Mouse (Mus musculus): ENCODE data around the gene Tent2. TPM values are rescaled to one million over a fixed set of nuclear protein-coding genes. Genes with fewer than 3 reads are reported as not detected.

Tent2 gene
- polyA plus RNA-seq, 1 experiment from 2014 or later: 35.2 TPM

DNA sequence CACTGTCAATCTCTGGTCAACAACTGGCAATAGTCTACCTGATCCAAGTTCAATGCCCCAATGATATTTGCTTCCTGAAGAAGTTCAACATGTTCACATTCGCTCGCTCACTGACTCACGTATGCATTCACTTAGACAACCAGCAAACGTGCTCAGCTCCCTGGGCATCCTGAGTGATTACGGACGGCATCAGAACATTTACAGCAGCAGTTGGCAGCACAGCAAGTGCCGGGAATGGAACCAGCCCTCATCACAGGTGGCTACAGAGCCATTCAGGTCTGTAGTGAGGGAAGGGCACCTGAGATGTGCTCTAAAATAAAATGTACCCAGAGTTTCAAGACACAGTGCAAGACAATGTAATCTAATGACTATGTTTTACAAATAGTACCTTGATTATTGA, 55.1 kb downstream of the Tent2 start:
- DNase-seq (ENCODE audit: low spot score) (no peak), ATAC-seq (no peak)
- no peak overlapping the region for H3K27ac ChIP-seq (ENCODE audit: low read length)
- no peak overlapping the region for H3K4me2 ChIP-seq (replicated peaks; ENCODE audit: low read depth, low read length)
- 85% methylated on average over 7 of the region's 7 CpGs for WGBS
- TF ChIP-seq CTCF (IDR thresholded peaks at IDR 0.05) (no peak), EP300 (IDR thresholded peaks at IDR 0.05) (no peak)
- no peaks in the 10 kb centered on the region for H3K9me3 ChIP-seq (ENCODE audit: low read length)
- no peak overlapping the region for H3K9ac ChIP-seq (replicated peaks; ENCODE audit: low read depth)
- no peak overlapping the region for H3K4me3 ChIP-seq (ENCODE audit: low read depth, low read length)
- H3K4me1 ChIP-seq (ENCODE audit: insufficient read depth, low read depth, low read length): no peaks in the 10 kb centered on the region
- no peaks in the 10 kb centered on the region for H3K36me3 ChIP-seq (ENCODE audit: insufficient read depth, low read length)
- no peaks in the 10 kb centered on the region for H3K27me3 ChIP-seq (replicated peaks; ENCODE audit: insufficient read depth, low read length)

DNA sequence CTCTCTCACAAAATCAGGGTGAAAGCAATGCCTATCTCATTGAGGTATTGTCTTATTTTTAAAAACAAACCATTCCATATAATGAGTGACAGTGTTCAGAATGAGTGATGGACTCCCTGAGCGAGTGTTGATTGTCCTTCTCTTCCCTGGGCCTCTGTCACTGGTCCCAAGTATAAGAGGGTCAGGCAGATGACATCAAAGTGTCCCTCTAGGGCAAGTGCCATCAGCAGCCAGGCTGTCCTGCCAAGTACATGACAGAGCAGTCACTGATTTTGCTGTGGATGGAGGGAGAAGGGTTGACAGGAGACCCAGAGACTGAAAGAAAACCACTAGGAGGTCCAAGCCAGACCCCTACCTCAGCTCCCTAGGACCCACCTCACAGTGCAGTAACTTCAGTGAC, 55.9 kb downstream of the Tent2 start:
- Histone ChIP-seq H3K27ac (ENCODE audit: low read length) (no peak overlapping the region), H3K4me2 (replicated peaks; ENCODE audit: low read depth, low read length) (no peak overlapping the region), H3K36me3 (ENCODE audit: insufficient read depth, low read length) (no peaks in the 10 kb centered on the region), H3K4me1 (ENCODE audit: insufficient read depth, low read depth, low read length) (no peaks in the 10 kb centered on the region), H3K4me3 (ENCODE audit: low read depth, low read length) (no peak overlapping the region), H3K9me3 (ENCODE audit: low read length) (no peaks in the 10 kb centered on the region), H3K9ac (replicated peaks; ENCODE audit: low read depth) (no peak overlapping the region), H3K27me3 (replicated peaks; ENCODE audit: insufficient read depth, low read length) (no peaks in the 10 kb centered on the region)
- TF ChIP-seq EP300 (IDR thresholded peaks at IDR 0.05): no peak
- TF ChIP-seq CTCF (IDR thresholded peaks at IDR 0.05): no peak
- ATAC-seq (no peak), DNase-seq (ENCODE audit: low spot score) (no peak)
- 83% methylated on average over 1 of the region's 1 CpGs for WGBS

DNA sequence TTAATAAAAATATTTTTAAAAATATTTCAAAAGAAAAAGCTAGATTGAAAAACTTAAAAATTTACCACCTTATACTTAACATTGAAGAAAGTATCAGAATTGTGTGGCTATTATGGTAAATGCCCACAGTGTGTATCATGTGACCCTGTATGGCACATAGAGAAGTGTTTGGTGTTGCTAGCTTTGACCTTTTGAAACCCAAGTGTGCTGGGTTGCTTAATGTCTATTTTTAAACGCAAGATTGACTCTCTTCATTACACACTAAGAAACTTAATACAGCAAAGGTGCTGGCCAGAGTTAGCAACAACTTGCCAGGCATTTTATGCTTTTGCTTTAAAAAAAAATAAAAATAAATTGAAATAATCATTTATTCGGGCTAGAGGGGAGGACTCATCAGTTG, 56.7 kb downstream of the Tent2 start:
- TF ChIP-seq EP300 (IDR thresholded peaks at IDR 0.05) (no peak), CTCF (IDR thresholded peaks at IDR 0.05) (no peak)
- Histone ChIP-seq H3K4me1 (ENCODE audit: insufficient read depth, low read depth, low read length) (no peaks in the 10 kb centered on the region), H3K9ac (replicated peaks; ENCODE audit: low read depth) (no peak overlapping the region), H3K36me3 (ENCODE audit: insufficient read depth, low read length) (no peaks in the 10 kb centered on the region), H3K27me3 (replicated peaks; ENCODE audit: insufficient read depth, low read length) (no peaks in the 10 kb centered on the region), H3K4me3 (ENCODE audit: low read depth, low read length) (no peak overlapping the region), H3K9me3 (ENCODE audit: low read length) (no peaks in the 10 kb centered on the region), H3K27ac (ENCODE audit: low read length) (no peak overlapping the region), H3K4me2 (replicated peaks; ENCODE audit: low read depth, low read length) (no peak overlapping the region)
- DNase-seq (ENCODE audit: low spot score) (no peak), ATAC-seq (no peak)
- WGBS: 69% methylated on average over 2 of the region's 2 CpGs

DNA sequence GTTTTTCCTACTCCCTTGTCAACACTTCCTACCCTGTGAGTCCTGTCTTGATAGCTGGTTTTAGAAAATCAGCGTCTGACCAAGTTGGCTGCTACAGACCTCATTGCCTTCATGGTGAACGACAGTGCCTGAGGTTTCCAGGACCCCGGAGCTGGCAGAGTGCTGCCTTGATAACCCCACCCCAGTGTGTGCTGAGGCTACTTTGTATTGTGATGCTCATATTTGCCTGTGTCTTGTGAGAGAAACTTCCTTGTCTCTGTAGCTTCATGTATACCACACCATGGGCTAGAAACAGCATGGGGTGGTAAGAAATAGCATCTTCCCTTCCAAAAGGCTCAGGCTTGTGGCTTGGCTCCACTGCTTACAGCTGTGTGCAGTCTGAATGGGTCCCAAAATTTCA, 61.5 kb downstream of the Tent2 start:
- DNase-seq (ENCODE audit: low spot score): no peak
- H3K27me3 ChIP-seq (replicated peaks; ENCODE audit: insufficient read depth, low read length): no peaks in the 10 kb centered on the region
- no peak overlapping the region for H3K9ac ChIP-seq (replicated peaks; ENCODE audit: low read depth)
- no peak for ATAC-seq
- H3K4me2 ChIP-seq (replicated peaks; ENCODE audit: low read depth, low read length): no peak overlapping the region
- no peak overlapping the region for H3K27ac ChIP-seq (ENCODE audit: low read length)
- TF ChIP-seq EP300 (IDR thresholded peaks at IDR 0.05): no peak
- TF ChIP-seq CTCF (IDR thresholded peaks at IDR 0.05): no peak
- WGBS: 80% methylated on average over 3 of the region's 3 CpGs
- no peaks in the 10 kb centered on the region for H3K4me1 ChIP-seq (ENCODE audit: insufficient read depth, low read depth, low read length)
- H3K9me3 ChIP-seq (ENCODE audit: low read length): no peaks in the 10 kb centered on the region
- H3K4me3 ChIP-seq (ENCODE audit: low read depth, low read length): no peak overlapping the region
- no peaks in the 10 kb centered on the region for H3K36me3 ChIP-seq (ENCODE audit: insufficient read depth, low read length)

DNA sequence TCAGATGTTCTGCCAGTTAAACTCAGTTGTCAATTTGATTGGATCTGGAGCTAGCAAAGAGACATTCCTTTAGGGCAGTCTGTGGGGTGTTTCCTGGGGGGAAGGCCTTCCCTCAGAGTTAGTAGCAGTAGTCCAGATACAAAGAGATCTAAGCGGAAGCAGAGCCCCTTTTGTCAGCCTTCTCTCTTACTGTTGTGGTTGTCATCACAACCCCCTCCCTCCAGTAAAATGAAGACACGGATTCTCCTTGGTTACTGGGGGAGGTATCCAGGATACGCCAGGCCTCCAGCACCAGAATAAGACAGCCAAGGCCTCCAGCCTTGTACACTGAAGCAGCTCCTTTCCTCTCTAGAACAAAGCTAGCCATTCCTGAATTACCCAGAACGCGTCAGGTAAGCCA, 63.2 kb downstream of the Tent2 start:
- Histone ChIP-seq H3K27me3 (replicated peaks; ENCODE audit: insufficient read depth, low read length) (no peaks in the 10 kb centered on the region), H3K36me3 (ENCODE audit: insufficient read depth, low read length) (no peaks in the 10 kb centered on the region), H3K4me1 (ENCODE audit: insufficient read depth, low read depth, low read length) (no peaks in the 10 kb centered on the region), H3K27ac (ENCODE audit: low read length) (no peak overlapping the region), H3K9me3 (ENCODE audit: low read length) (no peaks in the 10 kb centered on the region), H3K4me2 (replicated peaks; ENCODE audit: low read depth, low read length) (no peak overlapping the region), H3K4me3 (ENCODE audit: low read depth, low read length) (no peak overlapping the region), H3K9ac (replicated peaks; ENCODE audit: low read depth) (no peak overlapping the region)
- 78% methylated on average over 5 of the region's 5 CpGs for WGBS
- DNase-seq (ENCODE audit: low spot score): no peak
- TF ChIP-seq EP300 (IDR thresholded peaks at IDR 0.05): no peak
- TF ChIP-seq CTCF (IDR thresholded peaks at IDR 0.05): no peak
- no peak for ATAC-seq

DNA sequence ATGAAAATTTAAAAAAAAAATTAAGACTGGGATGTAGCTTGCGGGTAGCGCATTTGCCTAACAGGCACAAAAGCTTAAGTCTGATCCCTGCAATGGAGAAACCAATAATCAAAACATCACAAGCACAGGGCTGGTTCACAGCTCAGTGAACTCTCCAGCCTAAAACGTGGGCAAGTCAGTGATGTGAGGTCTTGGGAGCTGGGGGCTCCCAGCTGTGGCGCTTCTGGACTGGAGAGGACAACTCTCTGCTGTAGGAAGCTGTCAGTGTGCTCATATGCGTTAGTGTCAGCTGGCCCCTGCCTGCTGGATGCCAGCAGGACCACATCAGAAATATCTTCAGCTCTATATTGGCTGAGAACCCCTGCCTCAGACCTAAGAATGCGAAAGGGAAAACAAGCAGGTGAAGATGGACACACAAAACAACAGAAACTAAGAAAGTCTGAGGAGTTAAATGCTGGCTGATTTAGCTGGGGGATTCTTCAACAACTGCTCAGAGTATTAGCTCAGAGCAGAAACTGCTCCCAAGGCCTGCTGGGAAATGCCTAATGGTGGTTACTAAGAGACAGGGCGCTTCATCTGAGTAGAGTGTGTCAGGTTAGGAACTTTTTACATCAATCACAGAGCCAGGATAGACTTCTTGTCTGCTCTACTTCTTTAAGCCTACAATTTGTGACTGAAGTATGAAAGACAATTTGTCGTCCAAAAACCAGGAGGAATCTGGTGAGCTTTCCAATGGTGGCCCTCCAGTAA, 63.9 kb downstream of the Tent2 start:
- Histone ChIP-seq H3K27me3 (replicated peaks; ENCODE audit: insufficient read depth, low read length) (no peaks in the 10 kb centered on the region), H3K36me3 (ENCODE audit: insufficient read depth, low read length) (no peaks in the 10 kb centered on the region), H3K4me1 (ENCODE audit: insufficient read depth, low read depth, low read length) (no peaks in the 10 kb centered on the region), H3K27ac (ENCODE audit: low read length) (no peak overlapping the region), H3K9ac (replicated peaks; ENCODE audit: low read depth) (no peak overlapping the region), H3K4me2 (replicated peaks; ENCODE audit: low read depth, low read length) (no peak overlapping the region), H3K9me3 (ENCODE audit: low read length) (no peaks in the 10 kb centered on the region), H3K4me3 (ENCODE audit: low read depth, low read length) (no peak overlapping the region)
- no peak for ATAC-seq
- WGBS: 70% methylated on average over 8 of the region's 8 CpGs
- no peak for DNase-seq (ENCODE audit: low spot score)
- TF ChIP-seq EP300 (IDR thresholded peaks at IDR 0.05) (no peak), CTCF (IDR thresholded peaks at IDR 0.05) (no peak)

DNA sequence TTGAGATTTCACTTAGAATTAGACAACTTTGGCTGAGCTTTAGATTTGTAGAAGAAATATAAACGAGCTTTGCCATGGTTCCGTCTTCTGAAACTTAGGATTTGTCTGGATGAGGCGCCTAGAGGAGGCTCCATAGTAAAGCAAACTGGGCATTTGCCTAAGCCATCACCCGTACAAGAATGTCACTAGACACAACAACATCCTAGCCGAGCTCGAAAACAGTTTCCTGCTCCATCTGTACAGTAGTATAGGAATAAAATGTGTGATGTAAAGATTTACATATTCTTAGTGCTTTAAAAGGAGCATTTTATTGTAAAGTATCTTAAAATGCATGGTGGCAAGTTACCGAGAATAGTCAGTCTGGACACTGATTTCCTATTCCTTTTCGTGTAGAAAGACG, 69.9 kb downstream of the Tent2 start:
- Histone ChIP-seq H3K9ac (replicated peaks; ENCODE audit: low read depth) (no peak overlapping the region), H3K4me3 (ENCODE audit: low read depth, low read length) (no peak overlapping the region), H3K27me3 (replicated peaks; ENCODE audit: insufficient read depth, low read length) (no peaks in the 10 kb centered on the region), H3K9me3 (ENCODE audit: low read length) (no peaks in the 10 kb centered on the region), H3K27ac (ENCODE audit: low read length) (no peak overlapping the region), H3K4me1 (ENCODE audit: insufficient read depth, low read depth, low read length) (no peaks in the 10 kb centered on the region), H3K4me2 (replicated peaks; ENCODE audit: low read depth, low read length) (no peak overlapping the region), H3K36me3 (ENCODE audit: insufficient read depth, low read length) (no peaks in the 10 kb centered on the region)
- DNase-seq (ENCODE audit: low spot score): no peak
- WGBS: 89% methylated on average over 9 of the region's 9 CpGs
- no peak for ATAC-seq
- no peak for TF ChIP-seq EP300 (IDR thresholded peaks at IDR 0.05)
- TF ChIP-seq CTCF (IDR thresholded peaks at IDR 0.05): no peak

Data from lung, postnatal 0 days (tissue).